Mouse (Mus musculus): Measurements from ENCODE around the gene Ppp6r2. TPM values are rescaled to one million over a fixed set of nuclear protein-coding genes. Genes with fewer than 3 reads are reported as not detected.

Gene Ppp6r2
- polyA plus RNA-seq, 1 experiment from 2014 or later: 76.9 TPM

DNA sequence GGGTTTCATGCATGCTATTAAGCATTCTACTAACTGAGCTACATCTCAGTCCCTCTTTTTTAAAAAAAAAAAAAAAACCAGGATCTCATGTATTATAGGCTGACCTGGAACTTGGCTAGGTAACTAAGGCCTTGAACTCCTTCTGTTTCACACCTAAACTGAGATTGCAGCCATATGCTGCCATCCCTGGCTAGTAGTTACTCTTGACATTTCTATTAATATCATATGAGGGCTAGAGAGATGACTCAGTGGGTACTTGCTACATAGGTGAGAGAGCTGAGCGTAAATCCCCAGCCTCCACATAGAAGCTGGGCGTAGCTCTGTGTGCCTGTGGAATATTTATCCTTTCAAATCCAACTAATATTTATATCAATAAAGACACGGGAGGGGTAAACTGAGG lies 3.6 kb downstream of the Ppp6r2 start:
- H3K4me1 ChIP-seq (replicated peaks): peaks cover 33% of the 10 kb centered on the region
- H3K9me3 ChIP-seq: no peaks in the 10 kb centered on the region; the same call in 1 of the 2 replicates
- no peak overlapping the region for H3K27ac ChIP-seq (replicated peaks)
- WGBS: 94% methylated on average over 3 of the region's 3 CpGs
- H3K4me3 ChIP-seq: no peak overlapping the region
- no peak overlapping the region for H3K4me2 ChIP-seq
- no peak overlapping the region for H3K9ac ChIP-seq
- no peak for ATAC-seq (ENCODE audit: low read depth)
- H3K36me3 ChIP-seq: peaks cover 18% of the 10 kb centered on the region
- H3K27me3 ChIP-seq: no peaks in the 10 kb centered on the region

- Histone ChIP-seq H3K4me3 (no peak overlapping the region), H3K4me2 (no peak overlapping the region), H3K9me3 (no peaks in the 10 kb centered on the region; the same call in 1 of the 2 replicates), H3K27me3 (no peaks in the 10 kb centered on the region), H3K4me1 (replicated peaks) (peaks cover 33% of the 10 kb centered on the region), H3K36me3 (peaks cover 18% of the 10 kb centered on the region), H3K9ac (no peak overlapping the region), H3K27ac (replicated peaks) (no peak overlapping the region)
- 90% methylated on average over 2 of the region's 2 CpGs for WGBS
- no peak for ATAC-seq (ENCODE audit: low read depth)
Measured at GRCm38 (mm10) chr15:89215611-89216233, 4.4 kb downstream of the Ppp6r2 start.

GRCm38 (mm10) chr15:89233586-89233985 lies 22.2 kb downstream of the Ppp6r2 start:
- 43% methylated on average over 2 of the region's 2 CpGs for WGBS

GRCm38 (mm10) chr15:89234052-89234451 lies 22.7 kb downstream of the Ppp6r2 start:
- no peaks in the 10 kb centered on the region for H3K4me1 ChIP-seq (replicated peaks)
- no peak overlapping the region for H3K9ac ChIP-seq
- no peak overlapping the region for H3K4me2 ChIP-seq
- ATAC-seq (ENCODE audit: low read depth): no peak
- H3K9me3 ChIP-seq: no peaks in the 10 kb centered on the region
- H3K36me3 ChIP-seq: peaks cover 20% of the 10 kb centered on the region
- no peak overlapping the region for H3K4me3 ChIP-seq
- 81% methylated on average over 4 of the region's 4 CpGs for WGBS
- no peak overlapping the region for H3K27ac ChIP-seq (replicated peaks)
- H3K27me3 ChIP-seq: no peaks in the 10 kb centered on the region

More at GRCm38 (mm10) chr15:89233586-89233985, 22.2 kb downstream of the Ppp6r2 start:
- H3K27ac ChIP-seq (replicated peaks): no peak overlapping the region
- H3K9ac ChIP-seq: no peak overlapping the region
- peaks cover 20% of the 10 kb centered on the region for H3K36me3 ChIP-seq
- H3K4me1 ChIP-seq (replicated peaks): no peaks in the 10 kb centered on the region
- H3K27me3 ChIP-seq: no peaks in the 10 kb centered on the region
- no peaks in the 10 kb centered on the region for H3K9me3 ChIP-seq
- H3K4me3 ChIP-seq: no peak overlapping the region
- ATAC-seq (ENCODE audit: low read depth): no peak
- H3K4me2 ChIP-seq: no peak overlapping the region

DNA sequence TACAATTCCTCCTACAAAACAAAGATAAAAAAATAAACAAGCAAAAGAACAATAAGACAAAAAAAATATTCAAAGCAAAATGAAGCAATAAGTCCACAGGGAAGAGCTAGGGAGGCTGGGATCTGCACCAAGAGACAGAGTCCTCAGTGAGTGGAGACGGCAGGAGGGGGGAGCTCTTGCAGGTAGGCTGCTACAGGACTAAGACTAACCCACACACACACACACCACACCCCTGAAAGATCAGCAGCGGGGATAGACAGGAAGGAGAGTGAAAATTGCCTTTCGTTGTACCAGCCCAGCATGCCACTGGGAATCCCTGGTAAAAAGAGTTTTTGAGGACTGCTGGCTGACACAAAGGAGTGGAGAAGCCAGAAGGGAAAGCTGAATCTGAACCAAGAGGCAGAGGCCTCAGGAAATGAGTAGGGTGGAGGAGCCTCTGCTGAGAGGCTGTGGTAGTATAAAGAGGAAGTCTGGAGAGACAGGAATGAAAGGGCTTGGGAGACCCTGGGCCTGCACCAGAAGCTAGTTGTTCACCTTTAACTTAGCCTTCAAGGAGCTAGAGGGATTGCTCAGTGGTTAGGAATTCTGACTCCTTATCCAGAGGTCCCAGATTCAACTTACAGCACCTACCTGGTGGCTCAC lies 28.5 kb downstream of the Ppp6r2 start:
- no peak overlapping the region for H3K4me3 ChIP-seq
- 64% methylated on average over 3 of the region's 3 CpGs for WGBS
- no peaks in the 10 kb centered on the region for H3K4me1 ChIP-seq (replicated peaks)
- no peak overlapping the region for H3K4me2 ChIP-seq
- no peak overlapping the region for H3K9ac ChIP-seq
- H3K27ac ChIP-seq (replicated peaks): 0 out of 2 replicates have a peak overlapping the region, but pooled peaks have one; percentile 13
- H3K36me3 ChIP-seq: peaks cover 44% of the 10 kb centered on the region
- H3K9me3 ChIP-seq: no peaks in the 10 kb centered on the region
- no peak for ATAC-seq (ENCODE audit: low read depth)
- no peaks in the 10 kb centered on the region for H3K27me3 ChIP-seq

- no peak for ATAC-seq (ENCODE audit: low read depth)
- no peaks in the 10 kb centered on the region for H3K27me3 ChIP-seq
- no peak overlapping the region for H3K27ac ChIP-seq (replicated peaks)
- H3K4me3 ChIP-seq: no peak overlapping the region
- no peaks in the 10 kb centered on the region for H3K9me3 ChIP-seq
- no peak overlapping the region for H3K4me2 ChIP-seq
- H3K9ac ChIP-seq: no peak overlapping the region
- WGBS: 86% methylated on average over 2 of the region's 2 CpGs
- H3K36me3 ChIP-seq: peaks cover 52% of the 10 kb centered on the region
- H3K4me1 ChIP-seq (replicated peaks): no peaks in the 10 kb centered on the region
Measured at GRCm38 (mm10) chr15:89241025-89241424, 29.7 kb downstream of the Ppp6r2 start.

- no peak for ATAC-seq (ENCODE audit: low read depth)
- no peaks in the 10 kb centered on the region for H3K9me3 ChIP-seq
- no peak overlapping the region for H3K4me3 ChIP-seq
- no peak overlapping the region for H3K4me2 ChIP-seq
- H3K4me1 ChIP-seq (replicated peaks): no peaks in the 10 kb centered on the region
- 86% methylated on average over 6 of the region's 6 CpGs for WGBS
- no peak overlapping the region for H3K27ac ChIP-seq (replicated peaks)
- no peak overlapping the region for H3K9ac ChIP-seq
- H3K36me3 ChIP-seq: peaks cover 60% of the 10 kb centered on the region
- no peaks in the 10 kb centered on the region for H3K27me3 ChIP-seq
Measured at GRCm38 (mm10) chr15:89249063-89249462, 37.7 kb downstream of the Ppp6r2 start.

- Histone ChIP-seq H3K4me1 (replicated peaks) (peaks cover 9% of the 10 kb centered on the region; the same call in 1 of the 2 replicates), H3K4me2 (no peak overlapping the region), H3K9me3 (no peaks in the 10 kb centered on the region), H3K9ac (no peak overlapping the region), H3K4me3 (no peak overlapping the region), H3K27me3 (no peaks in the 10 kb centered on the region), H3K36me3 (peaks cover 79% of the 10 kb centered on the region), H3K27ac (replicated peaks) (peak overlapping the region; percentile 18)
- no peak for ATAC-seq (ENCODE audit: low read depth)
- WGBS: 58% methylated on average over 4 of the region's 4 CpGs
Measured at GRCm38 (mm10) chr15:89255330-89255729, 44.0 kb downstream of the Ppp6r2 start.

GRCm38 (mm10) chr15:89258997-89259396 lies 47.6 kb downstream of the Ppp6r2 start:
- Histone ChIP-seq H3K27me3 (no peaks in the 10 kb centered on the region), H3K36me3 (peaks cover 81% of the 10 kb centered on the region), H3K4me2 (no peak overlapping the region), H3K9me3 (no peaks in the 10 kb centered on the region), H3K4me3 (no peak overlapping the region), H3K9ac (no peak overlapping the region), H3K4me1 (replicated peaks) (peaks cover 9% of the 10 kb centered on the region; the same call in 1 of the 2 replicates), H3K27ac (replicated peaks) (no peak overlapping the region)
- 94% methylated on average over 5 of the region's 5 CpGs for WGBS
- ATAC-seq (ENCODE audit: low read depth): no peak

DNA sequence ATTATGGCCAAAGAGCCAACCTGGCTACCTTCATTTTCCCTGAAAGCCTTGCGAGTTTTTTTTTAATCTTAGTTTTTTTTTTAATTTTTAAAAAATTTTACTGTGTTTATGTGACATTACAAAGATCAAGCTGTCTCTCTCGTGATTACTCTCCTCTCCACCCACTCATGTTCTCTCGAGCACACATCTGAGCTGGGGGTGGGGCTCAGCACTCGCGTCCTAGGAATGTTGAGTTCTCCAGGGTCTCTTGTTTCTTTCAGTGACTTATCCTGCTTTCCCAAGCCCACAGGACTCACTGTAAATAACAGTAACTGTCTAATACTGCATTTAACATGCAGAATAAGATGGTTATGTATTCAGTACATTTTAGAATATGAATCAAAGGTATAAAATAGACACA lies 53.1 kb downstream of the Ppp6r2 start:
- WGBS: 84% methylated on average over 5 of the region's 5 CpGs
- ATAC-seq (ENCODE audit: low read depth): no peak
- H3K36me3 ChIP-seq: peaks cover 81% of the 10 kb centered on the region

DNA sequence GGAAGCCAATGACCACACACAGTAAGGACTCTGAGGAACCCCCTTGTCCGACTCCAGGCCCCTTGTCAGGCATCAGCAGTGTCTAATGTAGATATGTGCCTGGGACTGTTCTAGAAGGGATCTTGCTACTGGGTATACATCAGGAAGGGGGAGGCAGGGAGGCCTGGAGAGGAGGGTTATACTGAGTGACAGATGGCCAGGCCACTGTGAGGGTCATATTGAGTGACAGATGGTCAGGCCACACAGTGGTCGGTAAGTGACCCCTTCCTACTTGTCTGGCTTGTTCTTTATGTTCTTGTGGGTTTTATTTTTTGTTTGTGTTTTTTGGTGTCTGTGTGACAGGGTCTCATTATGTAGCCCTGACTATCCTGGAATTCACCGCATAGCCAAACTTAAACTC lies 64.1 kb downstream of the Ppp6r2 start:
- Histone ChIP-seq H3K9me3 (no peaks in the 10 kb centered on the region), H3K27me3 (no peaks in the 10 kb centered on the region), H3K27ac (replicated peaks) (no peak overlapping the region), H3K4me3 (no peak overlapping the region), H3K9ac (no peak overlapping the region), H3K4me1 (replicated peaks) (no peaks in the 10 kb centered on the region), H3K36me3 (peaks cover 91% of the 10 kb centered on the region), H3K4me2 (no peak overlapping the region)
- WGBS: 78% methylated on average over 3 of the region's 3 CpGs
- ATAC-seq (ENCODE audit: low read depth): no peak

More for the DNA sequence above, 53.1 kb downstream of the Ppp6r2 start:
- no peak overlapping the region for H3K27ac ChIP-seq (replicated peaks)
- H3K4me3 ChIP-seq: no peak overlapping the region
- no peaks in the 10 kb centered on the region for H3K9me3 ChIP-seq
- no peak overlapping the region for H3K9ac ChIP-seq
- no peaks in the 10 kb centered on the region for H3K4me1 ChIP-seq (replicated peaks)
- no peak overlapping the region for H3K4me2 ChIP-seq
- no peaks in the 10 kb centered on the region for H3K27me3 ChIP-seq

GRCm38 (mm10) chr15:89277366-89277765 lies 66.0 kb downstream of the Ppp6r2 start:
- Histone ChIP-seq H3K36me3 (peaks cover 98% of the 10 kb centered on the region), H3K9me3 (no peaks in the 10 kb centered on the region), H3K27ac (replicated peaks) (no peak overlapping the region), H3K4me2 (no peak overlapping the region), H3K4me3 (no peak overlapping the region), H3K4me1 (replicated peaks) (no peaks in the 10 kb centered on the region), H3K27me3 (no peaks in the 10 kb centered on the region), H3K9ac (no peak overlapping the region)
- ATAC-seq (ENCODE audit: low read depth): no peak
- WGBS: 92% methylated on average over 4 of the region's 4 CpGs
